Mouse (Mus musculus): ENCODE measurements around the gene Hrct1. TPM values are rescaled to one million over a fixed set of nuclear protein-coding genes. Genes with fewer than 3 reads are reported as not detected.

Gene Hrct1
- polyA plus RNA-seq, 1 experiment: 5.0 TPM

Other genes with a start within 250 kb of the Hrct1 start
- gene Sit1, start 243.5 kb upstream of the Hrct1 start, polyA plus RNA-seq (2012; ENCODE audit: insufficient read depth, insufficient read length, missing spikeins): not detected in 2 replicates
- gene Ccdc107, start 234.3 kb upstream of the Hrct1 start, polyA plus RNA-seq (2012; ENCODE audit: insufficient read depth, insufficient read length, missing spikeins): 31.3 and 34.0 TPM in 2 replicates
- gene Arhgef39, start 227.5 kb upstream of the Hrct1 start, polyA plus RNA-seq (2012; ENCODE audit: insufficient read depth, insufficient read length, missing spikeins): not detected in 2 replicates
- gene Car9, start 220.2 kb upstream of the Hrct1 start, polyA plus RNA-seq (2012; ENCODE audit: insufficient read depth, insufficient read length, missing spikeins): not detected in 2 replicates
- 148 and 245 TPM in 2 replicates for gene Tpm2, start 203.4 kb upstream of the Hrct1 start, polyA plus RNA-seq (2012; ENCODE audit: insufficient read depth, insufficient read length, missing spikeins)
- gene Creb3, start 164.9 kb upstream of the Hrct1 start, polyA plus RNA-seq (2012; ENCODE audit: insufficient read depth, insufficient read length, missing spikeins): 18.1 TPM in 2 replicates
- 55.6 and 61.1 TPM in 2 replicates for gene Tln1, start 164.5 kb upstream of the Hrct1 start, polyA plus RNA-seq (2012; ENCODE audit: insufficient read depth, insufficient read length, missing spikeins)
- 14.6 and 17.2 TPM in 2 replicates for gene Rgp1, start 148.5 kb upstream of the Hrct1 start, polyA plus RNA-seq (2012; ENCODE audit: insufficient read depth, insufficient read length, missing spikeins)
- gene Gba2, start 148.3 kb upstream of the Hrct1 start, polyA plus RNA-seq (2012; ENCODE audit: insufficient read depth, insufficient read length, missing spikeins): 2.3 and 3.6 TPM in 2 replicates
- gene Msmp, start 142.7 kb upstream of the Hrct1 start, polyA plus RNA-seq (2012; ENCODE audit: insufficient read depth, insufficient read length, missing spikeins): 1.5 TPM in 1 of 2 replicates, not detected in the other
- 10.8 and 16.4 TPM in 2 replicates for gene Npr2, start 95.3 kb upstream of the Hrct1 start, polyA plus RNA-seq (2012; ENCODE audit: insufficient read depth, insufficient read length, missing spikeins)
- gene Spag8, start 73.6 kb upstream of the Hrct1 start, polyA plus RNA-seq (2012; ENCODE audit: insufficient read depth, insufficient read length, missing spikeins): not detected in 2 replicates
- gene Hint2, start 70.7 kb upstream of the Hrct1 start, polyA plus RNA-seq (2012; ENCODE audit: insufficient read depth, insufficient read length, missing spikeins): 269 and 348 TPM in 2 replicates
- gene Tmem8b, start 58.2 kb upstream of the Hrct1 start, polyA plus RNA-seq (2012; ENCODE audit: insufficient read depth, insufficient read length, missing spikeins): 4.2 and 9.1 TPM in 2 replicates
- gene Fam221b, start 58.0 kb upstream of the Hrct1 start, polyA plus RNA-seq (2012; ENCODE audit: insufficient read depth, insufficient read length, missing spikeins): 0.36 TPM in 1 of 2 replicates, not detected in the other
- not detected in 2 replicates for gene Olfr70, start 26.4 kb upstream of the Hrct1 start, polyA plus RNA-seq (2012; ENCODE audit: insufficient read depth, insufficient read length, missing spikeins)
- not detected in 2 replicates for gene Olfr71, start 16.9 kb upstream of the Hrct1 start, polyA plus RNA-seq (2012; ENCODE audit: insufficient read depth, insufficient read length, missing spikeins)
- 1.9 and 2.8 TPM in 2 replicates for gene Spaar, start 2.8 kb downstream of the Hrct1 start, polyA plus RNA-seq (2012; ENCODE audit: insufficient read depth, insufficient read length, missing spikeins)
- gene Olfr159, start 43.8 kb downstream of the Hrct1 start, polyA plus RNA-seq (2012; ENCODE audit: insufficient read depth, insufficient read length, missing spikeins): not detected in 2 replicates
- gene Olfr156, start 96.7 kb downstream of the Hrct1 start, polyA plus RNA-seq (2012; ENCODE audit: insufficient read depth, insufficient read length, missing spikeins): not detected in 2 replicates
- gene Olfr157, start 113.0 kb downstream of the Hrct1 start, polyA plus RNA-seq (2012; ENCODE audit: insufficient read depth, insufficient read length, missing spikeins): not detected in 2 replicates
- gene Olfr155, start 124.4 kb downstream of the Hrct1 start, polyA plus RNA-seq (2012; ENCODE audit: insufficient read depth, insufficient read length, missing spikeins): not detected in 2 replicates
- 2.0 and 2.4 TPM in 2 replicates for gene Reck, start 148.3 kb downstream of the Hrct1 start, polyA plus RNA-seq (2012; ENCODE audit: insufficient read depth, insufficient read length, missing spikeins)
- gene Glipr2, start 230.2 kb downstream of the Hrct1 start, polyA plus RNA-seq (2012; ENCODE audit: insufficient read depth, insufficient read length, missing spikeins): 2.9 and 4.3 TPM in 2 replicates

Data from brown adipose tissue, adult 24 weeks (tissue).